Mouse (Mus musculus) liver, embryonic 14.5 days (tissue): ENCODE data around the gene Sugct. TPM values are rescaled to one million over a fixed set of nuclear protein-coding genes. Genes with fewer than 3 reads are reported as not detected.

Experiments
- ATAC-seq: fragments of 200-750 bp; cut with Nextera tagmentation; 2 replicates; pipeline ENCODE4 v1.8.0; 2017; ENCODE audit warnings: moderate number of reproducible peaks, mild to moderate bottlenecking, moderate library complexity; ENCODE audit not compliant: insufficient read depth
- DNase-seq, 3 experiments: peaks; one replicate each; pipeline ENCODE4 v3.0.0-alpha.2; 2012 to 2013; ENCODE audit warnings: low read depth in 3 of 3, low spot score in 3 of 3
- H3K27ac ChIP-seq: fragments of 300-500 bp; sonication (generic); 2 replicates; pipeline ENCODE4 v1.5.1; 2014; ENCODE audit warnings: moderate library complexity, mild to moderate bottlenecking, control low read depth, inconsistent platforms
- H3K27me3 ChIP-seq: fragments of 300-500 bp; sonication (generic); 2 replicates; pipeline ENCODE4 v1.6.1; 2014; ENCODE audit warnings: mild to moderate bottlenecking, low read length, moderate library complexity; ENCODE audit not compliant: control insufficient read depth, insufficient read depth
- H3K36me3 ChIP-seq: fragments of 300-500 bp; sonication (generic); replicated peaks from 2 replicates; pipeline ENCODE4 v1.6.1; 2014; ENCODE audit warnings: low read depth; ENCODE audit not compliant: control insufficient read depth, insufficient read depth
- H3K4me1 ChIP-seq, 2 experiments: fragments of 200-500 bp in 1 of 2; fragments of 300-500 bp in 1 of 2; sonication (generic) in 1 of 2; replicated peaks; 2 replicates each; pipeline ENCODE4 v1.6.1; 2012 to 2014; ENCODE audit warnings: antibody characterized with exemption in 1 of 2, inconsistent platforms in 1 of 2, low read length in 1 of 2; ENCODE audit not compliant: control insufficient read depth in 2 of 2, insufficient read depth in 2 of 2
- H3K4me2 ChIP-seq: fragments of 300-500 bp; sonication (generic); 2 replicates; pipeline ENCODE4 v1.6.1; 2014; ENCODE audit warnings: low read depth, mild to moderate bottlenecking, control low read depth, moderate library complexity
- H3K4me3 ChIP-seq, 2 experiments: fragments of 200-500 bp in 1 of 2; fragments of 300-500 bp in 1 of 2; sonication (generic) in 1 of 2; 2 replicates each; pipeline ENCODE4 v1.5.1; 2012 to 2014; ENCODE audit warnings: low read depth in 2 of 2, low read length in 2 of 2, mild to moderate bottlenecking in 2 of 2, control low read depth in 1 of 2, inconsistent platforms in 1 of 2, moderate library complexity in 1 of 2; ENCODE audit not compliant: insufficient read depth in 1 of 2
- H3K9ac ChIP-seq: fragments of 300-500 bp; sonication (generic); replicated peaks from 2 replicates; pipeline ENCODE4 v1.6.1; 2014; ENCODE audit warnings: mild to moderate bottlenecking, control low read depth, moderate library complexity
- H3K9me3 ChIP-seq: fragments of 300-500 bp; sonication (generic); 2 replicates; pipeline ENCODE4 v1.6.1; 2016; ENCODE audit warnings: low read length, mixed read lengths; ENCODE audit not compliant: control insufficient read depth
- CTCF ChIP-seq: IDR thresholded peaks from 2 replicates; pipeline ENCODE4 v1.5.1; 2016; ENCODE audit warnings: antibody characterized with exemption, low read depth, control low read depth
- EP300 ChIP-seq: IDR thresholded peaks from 2 replicates; pipeline ENCODE4 v1.6.1; 2016; ENCODE audit warnings: antibody characterized with exemption, low read depth
- WGBS: fragments of 180-500 bp; shearing (Covaris S2); extraction: QIAGEN DNeasy Blood & Tissue Kit; methylation state at CpG from one replicate; pipeline ENCODE4 v1.1.7; 2014; ENCODE audit not compliant: insufficient replicate concordance; 5-methylcytosine and 5-hydroxymethylcytosine counted together
- polyA plus RNA-seq, 2 experiments: library from polyadenylated mRNA; depleted of rRNA in 1 of 2; stranded (reverse) in 1 of 2; unstranded in 1 of 2; fragments of >200 nt; fragmentation: Nextera tagmentation in 1 of 2; extraction: Ambion mirVana in 1 of 2; gene quantifications; 2 replicates each; pipeline versions ENCODE4 v1.2.1 to v1.2.3; 2012 to 2014

The Sugct gene
- polyA plus RNA-seq, 2 experiments: 1.4 to 2.9 TPM

- Histone ChIP-seq H3K27ac (no peak overlapping the region), H3K9me3 (no peaks in the 10 kb centered on the region), H3K36me3 (no peaks in the 10 kb centered on the region), H3K4me1 (no peaks in the 10 kb centered on the region), H3K27me3 (no peaks in the 10 kb centered on the region), H3K4me2 (no peak overlapping the region), H3K9ac (no peak overlapping the region), H3K4me3 (no peak overlapping the region)
- TF ChIP-seq CTCF (peak; percentile 33; the same call in 1 of the 2 replicates), EP300 (no peak)
- DNase-seq (peak in 1 of 3 experiments; percentile 14), ATAC-seq (no peak)
- 5% methylated on average over 2 of the region's 2 CpGs for WGBS
Measured at GRCm38 (mm10) chr13:17581684-17582083, 113.7 kb downstream of the Sugct start.

- Histone ChIP-seq H3K36me3 (no peaks in the 10 kb centered on the region), H3K9me3 (no peaks in the 10 kb centered on the region), H3K4me3 (no peak overlapping the region), H3K4me2 (no peak overlapping the region), H3K27ac (no peak overlapping the region), H3K4me1 (no peaks in the 10 kb centered on the region), H3K9ac (no peak overlapping the region), H3K27me3 (no peaks in the 10 kb centered on the region)
- ATAC-seq: no peak
- 62% methylated on average over 3 of the region's 3 CpGs for WGBS
- TF ChIP-seq EP300: no peak
- no peak for TF ChIP-seq CTCF
- no peak for DNase-seq
Measured at GRCm38 (mm10) chr13:17559357-17559756, 136.0 kb downstream of the Sugct start.

GRCm38 (mm10) chr13:17536341-17536740, 159.0 kb downstream of the Sugct start:
- WGBS: 19% methylated on average over 1 of the region's 1 CpGs
- Histone ChIP-seq H3K9ac (no peak overlapping the region), H3K27me3 (no peaks in the 10 kb centered on the region), H3K4me1 (no peaks in the 10 kb centered on the region), H3K4me2 (no peak overlapping the region), H3K36me3 (no peaks in the 10 kb centered on the region), H3K4me3 (no peak overlapping the region), H3K27ac (no peak overlapping the region), H3K9me3 (no peaks in the 10 kb centered on the region)
- ATAC-seq (no peak), DNase-seq (no peak)
- TF ChIP-seq CTCF (no peak), EP300 (no peak)

- TF ChIP-seq EP300 (no peak), CTCF (no peak)
- H3K27ac ChIP-seq: no peak overlapping the region
- WGBS: 12% methylated on average over 4 of the region's 4 CpGs
- H3K4me2 ChIP-seq: no peak overlapping the region
- H3K9ac ChIP-seq: no peak overlapping the region
- no peak for ATAC-seq
- no peaks in the 10 kb centered on the region for H3K4me1 ChIP-seq
- no peak overlapping the region for H3K4me3 ChIP-seq
- DNase-seq: no peak
- H3K9me3 ChIP-seq: no peaks in the 10 kb centered on the region
- H3K27me3 ChIP-seq: no peaks in the 10 kb centered on the region
- H3K36me3 ChIP-seq: no peaks in the 10 kb centered on the region
Measured at GRCm38 (mm10) chr13:17534871-17535270, 160.5 kb downstream of the Sugct start.

- H3K4me3 ChIP-seq: no peak overlapping the region
- H3K27me3 ChIP-seq: no peaks in the 10 kb centered on the region
- TF ChIP-seq CTCF (no peak), EP300 (no peak)
- H3K4me2 ChIP-seq: no peak overlapping the region
- DNase-seq: peak in 1 of 3 experiments; percentile 1
- no peak overlapping the region for H3K9ac ChIP-seq
- H3K27ac ChIP-seq: no peak overlapping the region
- ATAC-seq: no peak
- no peaks in the 10 kb centered on the region for H3K4me1 ChIP-seq
- no peaks in the 10 kb centered on the region for H3K9me3 ChIP-seq
- H3K36me3 ChIP-seq: no peaks in the 10 kb centered on the region
- WGBS: 12% methylated on average over 4 of the region's 4 CpGs
Measured at GRCm38 (mm10) chr13:17534469-17534868, 160.9 kb downstream of the Sugct start.
